Mouse (Mus musculus) MEL (cell line): Measurements from ENCODE around the gene Eng. TPM values are rescaled to one million over a fixed set of nuclear protein-coding genes. Genes with fewer than 3 reads are reported as not detected.

Experiments used
- DNase-seq: peaks from one replicate; pipeline ENCODE4 v3.0.0; 2011; ENCODE audit warnings: low read depth, low spot score
- H3K27ac ChIP-seq: 2 replicates; pipeline ENCODE4 v1.5.1; 2012; ENCODE audit warnings: low read depth, mild to moderate bottlenecking, control low read depth, low read length, moderate library complexity; ENCODE audit not compliant: control insufficient read depth
- H3K27me3 ChIP-seq, 2 experiments: fragments of 150-350 bp in 1 of 2; sonication (generic) in 1 of 2; 2 replicates each; pipeline ENCODE4 v1.6.1; 2012; ENCODE audit warnings: low read length in 2 of 2, mild to moderate bottlenecking in 2 of 2, improper control_type of control experiment in 1 of 2, moderate library complexity in 1 of 2; ENCODE audit not compliant: insufficient read depth in 2 of 2, control insufficient read depth in 1 of 2
- H3K36me3 ChIP-seq, 2 experiments: 2 replicates each; pipeline ENCODE4 v1.6.1; 2012 to 2014; ENCODE audit warnings: low read length in 2 of 2, improper control_type of control experiment in 1 of 2, inconsistent platforms in 1 of 2, mild to moderate bottlenecking in 1 of 2; ENCODE audit not compliant: insufficient read depth in 2 of 2, control insufficient read depth in 1 of 2
- H3K4me1 ChIP-seq, 2 experiments: fragments of 150-350 bp in 1 of 2; sonication (generic) in 1 of 2; 2 replicates each; pipeline ENCODE4 v1.6.1; 2012; ENCODE audit warnings: low read length in 2 of 2, improper control_type of control experiment in 1 of 2, mild to moderate bottlenecking in 1 of 2; ENCODE audit not compliant: insufficient read depth in 2 of 2, control insufficient read depth in 1 of 2
- H3K4me3 ChIP-seq, 2 experiments: fragments of 150-350 bp in 1 of 2; sonication (generic) in 1 of 2; 2 replicates each; pipeline ENCODE4 v1.5.1; 2012; ENCODE audit warnings: low read depth in 2 of 2, low read length in 2 of 2, mild to moderate bottlenecking in 2 of 2, moderate library complexity in 2 of 2, control low read depth in 1 of 2, improper control_type of control experiment in 1 of 2; ENCODE audit not compliant: control insufficient read depth in 1 of 2, insufficient read depth in 1 of 2
- H3K79me2 ChIP-seq: 2 replicates; pipeline ENCODE4 v1.6.1; 2012; ENCODE audit warnings: mild to moderate bottlenecking, low read length, moderate library complexity; ENCODE audit not compliant: control insufficient read depth, poor library complexity, insufficient read depth
- H3K9ac ChIP-seq: 2 replicates; pipeline ENCODE4 v1.6.1; 2012; ENCODE audit warnings: low read depth, mild to moderate bottlenecking, control low read depth, low read length, moderate library complexity; ENCODE audit not compliant: control insufficient read depth, poor library complexity, severe bottlenecking
- H3K9me3 ChIP-seq: fragments of 150-350 bp; sonication (generic); replicated peaks from 2 replicates; pipeline ENCODE4 v1.6.1; 2012; ENCODE audit warnings: mild to moderate bottlenecking, low read length, improper control_type of control experiment, moderate library complexity; ENCODE audit not compliant: insufficient read depth
- CHD1 ChIP-seq: IDR thresholded peaks from 2 replicates; pipeline ENCODE4 v1.6.1; 2012; ENCODE audit warnings: low read depth, mild to moderate bottlenecking, inconsistent platforms, low read length, improper control_type of control experiment
- CHD2 ChIP-seq: IDR thresholded peaks from 2 replicates; pipeline ENCODE4 v1.6.1; 2011; ENCODE audit warnings: low read length, improper control_type of control experiment
- CTCF ChIP-seq, 3 experiments: IDR thresholded peaks in 2 of 3; conservative IDR thresholded peaks in 1 of 3; 2 replicates each; pipeline ENCODE4 v1.5.1; 2011 to 2012; ENCODE audit warnings: low read length in 3 of 3, low read depth in 2 of 3, mild to moderate bottlenecking in 2 of 3, improper control_type of control experiment in 1 of 3, inconsistent platforms in 1 of 3, mixed read lengths in 1 of 3, moderate library complexity in 1 of 3; ENCODE audit not compliant: control insufficient read depth in 1 of 3, insufficient read depth in 1 of 3, poor library complexity in 1 of 3, severe bottlenecking in 1 of 3
- E2F4 ChIP-seq: IDR thresholded peaks from 2 replicates; pipeline ENCODE4 v1.6.1; 2011; ENCODE audit warnings: low read depth, low read length, improper control_type of control experiment, borderline replicate concordance
- EP300 ChIP-seq, 2 experiments: IDR thresholded peaks; 2 replicates each; pipeline ENCODE4 v1.6.1; 2011; ENCODE audit warnings: improper control_type of control experiment in 2 of 2, low read length in 2 of 2, low read depth in 1 of 2, mild to moderate bottlenecking in 1 of 2
- ETS1 ChIP-seq: IDR thresholded peaks from 2 replicates; pipeline ENCODE4 v1.6.1; 2012; ENCODE audit warnings: low read depth, mild to moderate bottlenecking, inconsistent platforms, low read length, improper control_type of control experiment, moderate library complexity
- GABPA ChIP-seq: IDR thresholded peaks from 2 replicates; pipeline ENCODE4 v1.6.1; 2012; ENCODE audit warnings: low read depth, mild to moderate bottlenecking, inconsistent platforms, low read length, improper control_type of control experiment, moderate library complexity
- GATA1 ChIP-seq: IDR thresholded peaks from 2 replicates; pipeline ENCODE4 v1.6.1; 2011; ENCODE audit warnings: low read depth, low read length, improper control_type of control experiment
- HCFC1 ChIP-seq: IDR thresholded peaks from 2 replicates; pipeline ENCODE4 v1.6.1; 2012; ENCODE audit warnings: low read depth, mild to moderate bottlenecking, inconsistent platforms, low read length, improper control_type of control experiment, moderate library complexity
- JUND ChIP-seq: IDR thresholded peaks from 2 replicates; pipeline ENCODE4 v1.6.1; 2011; ENCODE audit warnings: low read depth, mild to moderate bottlenecking, improper control_type of control experiment, low read length
- KAT2A ChIP-seq: conservative IDR thresholded peaks from 2 replicates; pipeline ENCODE4 v1.6.1; 2012; ENCODE audit warnings: low read depth, low read length, improper control_type of control experiment, inconsistent platforms
- MAFK ChIP-seq: IDR thresholded peaks from 2 replicates; pipeline ENCODE4 v1.6.1; 2011; ENCODE audit warnings: low read depth, mild to moderate bottlenecking, low read length, improper control_type of control experiment, borderline replicate concordance
- MAZ ChIP-seq: IDR thresholded peaks from 2 replicates; pipeline ENCODE4 v1.6.1; 2012; ENCODE audit warnings: low read depth, mild to moderate bottlenecking, inconsistent platforms, low read length, improper control_type of control experiment
- MEF2A ChIP-seq: IDR thresholded peaks from 2 replicates; pipeline ENCODE4 v1.6.1; 2014; ENCODE audit warnings: low read depth, mild to moderate bottlenecking, inconsistent platforms, low read length, improper control_type of control experiment; ENCODE audit not compliant: poor library complexity, insufficient replicate concordance, severe bottlenecking; ENCODE audit errors: extremely low read depth
- MYC ChIP-seq: IDR thresholded peaks from 2 replicates; pipeline ENCODE4 v1.6.1; 2011; ENCODE audit warnings: low read depth, mild to moderate bottlenecking, low read length, improper control_type of control experiment, moderate library complexity
- NELFE ChIP-seq: IDR thresholded peaks from 2 replicates; pipeline ENCODE4 v1.6.1; 2011; ENCODE audit warnings: low read depth, low read length, improper control_type of control experiment
- POLR2A ChIP-seq, 2 experiments: IDR thresholded peaks; 2 replicates each; pipeline ENCODE4 v1.6.1; 2011 to 2012; ENCODE audit warnings: low read length in 2 of 2, mild to moderate bottlenecking in 2 of 2, control low read depth in 1 of 2, improper control_type of control experiment in 1 of 2, low read depth in 1 of 2, moderate library complexity in 1 of 2; ENCODE audit not compliant: control insufficient read depth in 1 of 2, insufficient read depth in 1 of 2, poor library complexity in 1 of 2
- POLR2AphosphoS5 ChIP-seq: IDR thresholded peaks from 2 replicates; pipeline ENCODE4 v1.6.1; 2012; ENCODE audit warnings: low read depth, borderline replicate concordance, mild to moderate bottlenecking, inconsistent platforms, low read length, moderate library complexity, mixed read lengths
- SMC3 ChIP-seq: IDR thresholded peaks from 2 replicates; pipeline ENCODE4 v1.6.1; 2011; ENCODE audit warnings: low read depth, low read length, improper control_type of control experiment
- TAL1 ChIP-seq: IDR thresholded peaks from 2 replicates; pipeline ENCODE4 v1.6.1; 2012; ENCODE audit warnings: mild to moderate bottlenecking, inconsistent platforms, low read length, moderate library complexity, mixed read lengths
- TBP ChIP-seq: IDR thresholded peaks from 2 replicates; pipeline ENCODE4 v1.8.0; 2011; ENCODE audit warnings: low read depth, low read length, improper control_type of control experiment
- TCF12 ChIP-seq: IDR thresholded peaks from 2 replicates; pipeline ENCODE4 v1.6.1; 2014; ENCODE audit warnings: low read depth, mild to moderate bottlenecking, inconsistent platforms, low read length, improper control_type of control experiment, moderate library complexity
- USF1 ChIP-seq: IDR thresholded peaks from 2 replicates; pipeline ENCODE4 v1.6.1; 2014; ENCODE audit warnings: low read depth, mild to moderate bottlenecking, inconsistent platforms, low read length, improper control_type of control experiment, moderate library complexity
- USF2 ChIP-seq, 2 experiments: IDR thresholded peaks; 2 replicates each; pipeline ENCODE4 v1.6.1; 2011 to 2012; ENCODE audit warnings: improper control_type of control experiment in 2 of 2, low read length in 2 of 2, borderline replicate concordance in 1 of 2, inconsistent platforms in 1 of 2, low read depth in 1 of 2, mild to moderate bottlenecking in 1 of 2; ENCODE audit not compliant: insufficient read depth in 1 of 2
- ZC3H11A ChIP-seq: IDR thresholded peaks from 2 replicates; pipeline ENCODE4 v1.6.1; 2012; ENCODE audit warnings: low read depth, mild to moderate bottlenecking, inconsistent platforms, low read length, improper control_type of control experiment
- ZKSCAN1 ChIP-seq: IDR thresholded peaks from 2 replicates; pipeline ENCODE4 v1.6.1; 2012; ENCODE audit warnings: low read depth, mild to moderate bottlenecking, inconsistent platforms, low read length, improper control_type of control experiment, moderate library complexity
- ZMIZ1 ChIP-seq: IDR thresholded peaks from 2 replicates; pipeline ENCODE4 v1.6.1; 2012; ENCODE audit warnings: low read depth, mild to moderate bottlenecking, inconsistent platforms, low read length, improper control_type of control experiment, moderate library complexity
- ZNF384 ChIP-seq: IDR thresholded peaks from 2 replicates; pipeline ENCODE4 v1.6.1; 2012; ENCODE audit warnings: low read depth, mild to moderate bottlenecking, inconsistent platforms, low read length, improper control_type of control experiment
- polyA plus RNA-seq, 2 experiments: library from polyadenylated mRNA; stranded (reverse) in 1 of 2; unstranded in 1 of 2; fragments of >175 nt in 1 of 2; fragments of >200 nt in 1 of 2; gene quantifications; 2 replicates each; pipeline versions ENCODE4 v1.2.1 to v1.2.4; 2012; ENCODE audit warnings: low replicate concordance in 2 of 2, low read depth in 1 of 2; ENCODE audit not compliant: insufficient read length in 2 of 2, insufficient read depth in 1 of 2, missing spikeins in 1 of 2
- total RNA-seq: library from RNA; depleted of rRNA; stranded (reverse); fragments of 300-350 nt; gene quantifications from 2 replicates; pipeline ENCODE4 v1.2.3, GENCODE M21; 2012

Eng gene
- total and polyA plus RNA-seq, 3 experiments: 0.73 to 1.0 TPM; not detected in 1

- Histone ChIP-seq H3K27ac (peak overlapping the region; percentile 30), H3K27me3 (no peaks in the 10 kb centered on the region), H3K79me2 (peaks cover 2% of the 10 kb centered on the region; the same call in 1 of the 2 replicates), H3K4me1 (peaks cover 6 to 29% of the 10 kb centered on the region in 2 experiments), H3K4me3 (peak overlapping the region; percentile 20 to 93), H3K9ac (peak overlapping the region; percentile 30), H3K9me3 (no peaks in the 10 kb centered on the region), H3K36me3 (peaks cover 0 to 6% of the 10 kb centered on the region in 2 experiments; a peak in 2 of 4 replicates)
- no peak for DNase-seq
- TF ChIP-seq MAZ (0 out of 2 replicates have a peak, but pooled peaks have one; percentile 47), ZMIZ1 (no peak), TAL1 (no peak), POLR2AphosphoS5 (no peak), NELFE (no peak)
These were observed 37.5 kb upstream of the Eng start for GRCm38 (mm10) chr2:32608778-32609435.

DNA sequence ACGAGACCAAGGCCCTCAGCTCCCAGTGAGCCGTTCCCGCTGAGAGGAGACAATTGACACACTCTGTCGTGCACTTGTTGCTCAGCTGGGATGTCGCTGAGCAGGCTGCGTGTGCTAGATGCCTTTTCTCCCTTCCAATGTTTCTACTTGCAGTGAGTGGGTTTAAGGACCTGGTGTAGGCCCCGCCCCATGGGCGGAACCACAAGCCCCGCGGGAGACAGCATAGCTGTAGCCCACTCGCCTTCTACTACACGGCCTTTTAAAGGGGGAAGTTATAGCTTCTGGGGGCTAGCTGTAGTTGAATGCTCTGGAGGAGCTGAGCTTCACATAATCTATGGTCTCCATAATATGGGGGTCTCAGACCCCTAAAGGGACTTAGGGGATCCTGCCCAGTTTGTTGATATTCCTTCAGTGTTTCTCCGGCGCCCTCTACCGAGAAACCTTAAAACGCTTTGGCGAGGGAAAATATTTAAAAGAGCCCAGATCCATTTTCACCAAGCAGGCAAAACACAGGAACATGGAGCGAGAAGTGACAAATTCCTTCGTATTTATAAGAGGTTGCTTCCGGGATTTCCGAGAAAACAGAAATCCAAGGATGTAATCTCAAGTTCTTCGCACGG is 35.7 kb upstream of the Eng start:
- H3K36me3 ChIP-seq: peaks cover 1 to 6% of the 10 kb centered on the region in 2 experiments; a peak in 2 of 4 replicates
- H3K4me1 ChIP-seq: peaks cover 6 to 29% of the 10 kb centered on the region in 2 experiments
- peaks cover 2% of the 10 kb centered on the region; the same call in 1 of the 2 replicates for H3K79me2 ChIP-seq
- H3K9ac ChIP-seq: peak overlapping the region; percentile 52
- DNase-seq: peak; percentile 81
- no peaks in the 10 kb centered on the region for H3K9me3 ChIP-seq
- peak overlapping the region; percentile 54 to 62 for H3K4me3 ChIP-seq
- H3K27ac ChIP-seq: peak overlapping the region; percentile 26
- no peaks in the 10 kb centered on the region for H3K27me3 ChIP-seq
- 0 out of 2 replicates have a peak, but pooled peaks have one; percentile 41 for TF ChIP-seq MAZ
- TF ChIP-seq CHD1: no peak
- no peak for TF ChIP-seq E2F4
- TF ChIP-seq USF1: no peak
- TF ChIP-seq HCFC1: peak; percentile 41; the same call in 1 of the 2 replicates
- TF ChIP-seq TCF12: no peak
- no peak for TF ChIP-seq MAFK
- TF ChIP-seq ETS1: no peak
- no peak for TF ChIP-seq GABPA
- TF ChIP-seq SMC3: peak; percentile 45; the same call in 1 of the 2 replicates
- 0 out of 2 replicates have a peak, but pooled peaks have one; percentile 17 for TF ChIP-seq MYC
- no peak for TF ChIP-seq CHD2
- TF ChIP-seq MEF2A: no peak
- no peak for TF ChIP-seq JUND
- TF ChIP-seq ZMIZ1: no peak
- TF ChIP-seq USF2 (IDR thresholded peaks at IDR 0.05; ENCODE audit: borderline replicate concordance in 1 of 2, insufficient read depth in 1 of 2, low read depth in 1 of 2, low read length in 2 of 2): no peak
- no peak for TF ChIP-seq NELFE
- TF ChIP-seq GATA1: no peak
- no peak for TF ChIP-seq ZKSCAN1
- 0 out of 4 replicates have a peak, but pooled peaks of 1 of the 2 experiments have one; percentile 23 for TF ChIP-seq POLR2A (IDR thresholded peaks at IDR 0.05; ENCODE audit: control insufficient read depth in 1 of 2, insufficient read depth in 1 of 2, low read depth in 1 of 2, low read length in 2 of 2, poor library complexity in 1 of 2)
- peak; percentile 21 to 71 (median 29); a peak in 4 of 6 replicates for TF ChIP-seq CTCF (IDR thresholded peaks at IDR 0.05 in 2 of 3, conservative IDR thresholded peaks at IDR 0.05 in 1 of 3; ENCODE audit: control insufficient read depth in 1 of 3, insufficient read depth in 1 of 3, low read depth in 2 of 3, low read length in 3 of 3, poor library complexity in 1 of 3, severe bottlenecking in 1 of 3)
- TF ChIP-seq ZNF384: no peak
- TF ChIP-seq TBP: no peak
- no peak for TF ChIP-seq KAT2A
- peak in 1 of 2 experiments; percentile 32; a peak in 1 of 4 replicates for TF ChIP-seq EP300 (IDR thresholded peaks at IDR 0.05; ENCODE audit: low read depth in 1 of 2, low read length in 2 of 2)
- TF ChIP-seq ZC3H11A: no peak
